Mouse (Mus musculus): ENCODE results near the gene Tas2r124.

The Tas2r124 gene

GRCm38 (mm10) chr6:132754430-132754829 is at the start of gene Tas2r124:
Tas2r124 (plus strand) TSS chr6:132754730.
- no peak for DNase-seq (ENCODE audit: low read depth, low spot score)

- no peak for DNase-seq (ENCODE audit: low read depth, low spot score)
Measured at GRCm38 (mm10) chr6:132711828-132712227, 42.7 kb upstream of the Tas2r124 start, which contains the start of gene Tas2r122. Tas2r122 (minus strand) TSS chr6:132711928.

- DNase-seq (ENCODE audit: low read depth, low spot score) = no peak
Measured at GRCm38 (mm10) chr6:132737935-132738334, 16.6 kb upstream of the Tas2r124 start, which contains the start of gene Tas2r115. Tas2r115 (minus strand) TSS chr6:132738035.

- peak; percentile 55 for DNase-seq (ENCODE audit: low read depth, low spot score)
Measured at GRCm38 (mm10) chr6:132750206-132750605, 4.3 kb upstream of the Tas2r124 start.

DNA sequence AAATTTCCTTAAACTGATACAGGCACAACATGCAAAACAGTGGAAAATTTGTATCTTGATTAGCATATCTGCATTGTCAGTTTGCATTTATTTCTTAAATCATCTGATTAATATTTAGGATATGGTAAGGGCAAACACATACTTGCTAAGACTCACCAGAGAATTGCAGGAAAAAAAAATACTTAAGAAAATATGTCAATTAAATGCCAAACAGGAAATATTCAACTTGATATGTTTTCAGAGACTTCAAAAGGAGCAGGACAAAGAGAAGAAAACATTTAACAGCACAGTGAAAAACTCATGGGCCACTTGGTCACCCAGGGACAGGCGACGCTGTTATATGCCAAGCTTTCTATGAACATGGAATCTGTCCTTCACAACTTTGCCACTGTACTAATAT is 7.3 kb downstream of the Tas2r124 start, which contains the start of gene Tas2r102:
TSS of gene Tas2r102 (plus strand) at position 301 of the 400 bp plus-strand sequence.
- DNase-seq (ENCODE audit: low read depth, low spot score) = no peak

DNA sequence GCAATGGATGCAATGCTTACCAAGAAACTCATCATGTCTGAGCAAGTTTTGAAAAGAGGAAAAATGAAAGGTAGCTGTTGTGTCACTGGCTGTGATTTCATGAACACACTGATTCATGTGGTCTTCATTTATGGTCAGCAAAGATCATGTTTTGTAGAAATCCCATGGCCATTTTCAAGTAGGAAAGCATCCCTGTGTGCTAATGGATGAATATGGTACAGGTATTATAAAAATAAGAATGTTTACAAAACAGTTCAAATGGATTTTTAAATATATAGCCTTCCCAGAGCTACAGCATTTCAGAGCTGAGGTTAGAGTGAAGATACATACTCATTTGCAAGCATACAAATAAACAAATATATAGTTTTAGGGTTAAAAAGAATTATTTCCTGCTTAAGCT is 23.5 kb downstream of the Tas2r124 start, which contains the start of gene Tas2r136:
TSS of gene Tas2r136 (minus strand) at position 101 of the 400 bp plus-strand sequence.
- no peak for DNase-seq (ENCODE audit: low read depth, low spot score)

- no peak for DNase-seq (ENCODE audit: low read depth, low spot score)
Measured at GRCm38 (mm10) chr6:132795393-132795792, 40.9 kb downstream of the Tas2r124 start.

DNA sequence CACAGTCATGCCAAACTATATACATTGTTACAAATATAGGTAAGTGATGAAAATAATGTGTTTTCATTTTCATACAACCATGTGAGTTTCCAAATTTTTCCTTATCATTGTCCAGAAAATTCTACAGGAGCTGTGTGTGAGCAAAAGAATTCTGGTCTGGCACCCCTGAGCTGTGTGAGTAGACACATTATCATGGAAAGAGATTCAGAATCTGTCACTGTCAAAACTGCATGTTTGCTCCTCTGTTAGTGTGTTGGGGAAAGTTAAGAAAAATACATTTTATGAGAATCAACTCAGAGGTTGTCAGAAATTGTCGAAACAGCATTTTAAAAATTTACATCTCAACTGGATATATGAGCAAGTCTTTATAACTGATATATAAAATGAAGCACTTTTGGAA is 48.0 kb downstream of the Tas2r124 start, which contains the start of gene Tas2r117:
TSS of gene Tas2r117 (plus strand) at position 301 of the 400 bp plus-strand sequence.
- no peak for DNase-seq (ENCODE audit: low read depth, low spot score)
